Mouse (Mus musculus) limb, embryonic 15.5 days (tissue): ENCODE measurements at regions not wholly inside any gene's neighbourhood (a gene's known extent, or its start where the extent isn't known, plus 50 kb on each side); places are given as distances from the start of the nearest gene placed in this dataset.
"Not testable (repeated sequence)": the region's sequence is repeated elsewhere in the genome, so short reads cannot be mapped to it uniquely, and the experiment has no call there.

Source experiments
- ATAC-seq: fragments of 200-750 bp; cut with Nextera tagmentation; 2 replicates; pipeline ENCODE4 v1.8.0; 2017; ENCODE audit warnings: low read depth, moderate TSS enrichment; ENCODE audit not compliant: insufficient number of reproducible peaks, low FRiP score, low TSS enrichment
- H3K27ac ChIP-seq: fragments of 300-500 bp; sonication (generic); 2 replicates; pipeline ENCODE4 v1.5.1; 2015; ENCODE audit warnings: moderate library complexity, mild to moderate bottlenecking, inconsistent platforms
- H3K27me3 ChIP-seq: fragments of 300-500 bp; sonication (generic); 2 replicates; pipeline ENCODE4 v1.6.1; 2015; ENCODE audit warnings: inconsistent platforms
- H3K36me3 ChIP-seq: fragments of 300-500 bp; sonication (generic); 2 replicates; pipeline ENCODE4 v1.6.1; 2015; ENCODE audit warnings: inconsistent platforms
- H3K4me1 ChIP-seq: fragments of 300-500 bp; sonication (generic); 2 replicates; pipeline ENCODE4 v1.6.1; 2015; ENCODE audit warnings: inconsistent platforms
- H3K4me2 ChIP-seq: fragments of 300-500 bp; sonication (generic); 2 replicates; pipeline ENCODE4 v1.6.1; 2015; ENCODE audit warnings: mild to moderate bottlenecking, inconsistent platforms
- H3K4me3 ChIP-seq: fragments of 300-500 bp; sonication (generic); 2 replicates; pipeline ENCODE4 v1.5.1; 2015; ENCODE audit warnings: mild to moderate bottlenecking, inconsistent platforms
- H3K9ac ChIP-seq: fragments of 300-500 bp; sonication (generic); 2 replicates; pipeline ENCODE4 v1.6.1; 2015; ENCODE audit warnings: inconsistent platforms
- H3K9me3 ChIP-seq: fragments of 300-500 bp; sonication (generic); 2 replicates; pipeline ENCODE4 v1.6.1; 2016; ENCODE audit warnings: inconsistent platforms
- WGBS: fragments of 180-500 bp; shearing (Covaris S2); methylation state at CpG from one replicate; pipeline ENCODE4 v1.1.7; 2015; 5-methylcytosine and 5-hydroxymethylcytosine counted together

- H3K27me3 ChIP-seq = no peaks in the 10 kb centered on the region
- H3K36me3 ChIP-seq = no peaks in the 10 kb centered on the region
- H3K27ac ChIP-seq = no peak overlapping the region
- no peak overlapping the region for H3K4me3 ChIP-seq
- no peak overlapping the region for H3K4me2 ChIP-seq
- no peaks in the 10 kb centered on the region for H3K4me1 ChIP-seq
- no peak for ATAC-seq
- H3K9me3 ChIP-seq = no peaks in the 10 kb centered on the region; the same call in 1 of the 2 replicates
- 47% methylated on average over 4 of the region's 4 CpGs for WGBS
- no peak overlapping the region for H3K9ac ChIP-seq
These were observed 70.1 kb upstream of the Olfr1507 start for GRCm38 (mm10) chr14:52565606-52566005.

GRCm38 (mm10) chr14:52556340-52556739, 60.8 kb upstream of the Olfr1507 start:
- 91% methylated on average over 13 of the region's 13 CpGs for WGBS
- H3K9ac ChIP-seq, H3K4me2 ChIP-seq, H3K27me3 ChIP-seq, H3K4me3 ChIP-seq, H3K36me3 ChIP-seq, H3K9me3 ChIP-seq, H3K27ac ChIP-seq, H3K4me1 ChIP-seq, ATAC-seq: not testable (repeated sequence)

DNA sequence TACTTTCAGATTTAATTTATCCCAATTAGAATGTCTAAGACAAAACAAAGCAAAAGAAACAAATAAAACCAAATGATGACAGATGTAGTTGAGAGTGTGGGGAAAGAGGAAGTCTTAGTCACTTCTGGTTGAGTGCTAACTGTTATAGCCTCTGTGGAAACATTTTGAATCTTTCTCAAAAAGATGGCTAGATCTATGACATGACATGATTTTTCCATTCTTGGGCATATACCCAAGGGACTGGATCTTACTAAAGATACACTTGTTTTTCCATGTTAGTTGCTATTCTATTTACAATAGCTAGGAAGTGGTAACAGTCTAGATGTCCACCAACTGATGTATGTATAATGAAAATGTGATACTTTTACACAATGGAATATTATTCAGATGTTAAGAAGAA, 57.9 kb upstream of the Olfr1507 start:
- no peak for ATAC-seq
- Histone ChIP-seq H3K9me3 (no peaks in the 10 kb centered on the region), H3K27me3 (no peaks in the 10 kb centered on the region)

DNA sequence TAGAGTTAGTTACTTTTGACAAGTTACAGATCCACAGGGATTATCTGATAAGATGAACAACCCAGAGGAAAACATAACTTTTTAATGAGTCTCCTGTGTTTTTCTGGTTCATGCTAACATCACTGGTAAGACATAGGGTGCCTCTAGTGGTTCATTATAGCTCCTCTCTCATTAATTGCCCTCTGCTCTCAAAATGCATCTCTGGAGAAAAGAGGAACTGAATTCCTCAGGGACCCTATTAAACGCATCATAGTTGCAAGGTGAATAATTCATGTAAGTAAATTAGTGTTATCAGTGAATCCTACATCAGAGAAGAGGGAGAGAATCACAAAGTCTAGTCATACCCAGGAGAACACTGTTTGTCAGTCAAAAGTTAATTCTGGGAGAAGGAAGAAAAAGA, 52.4 kb upstream of the Olfr1507 start:
- ATAC-seq = no peak
- no peaks in the 10 kb centered on the region for H3K36me3 ChIP-seq
- no peak overlapping the region for H3K27ac ChIP-seq
- H3K9me3 ChIP-seq = no peaks in the 10 kb centered on the region
- no peak overlapping the region for H3K4me2 ChIP-seq
- WGBS = 57% methylated on average over 1 of the region's 1 CpGs
- no peak overlapping the region for H3K9ac ChIP-seq
- no peak overlapping the region for H3K4me3 ChIP-seq
- H3K4me1 ChIP-seq = no peaks in the 10 kb centered on the region
- H3K27me3 ChIP-seq = no peaks in the 10 kb centered on the region

More for the DNA sequence above, 57.9 kb upstream of the Olfr1507 start:
- Histone ChIP-seq H3K4me2 (no peak overlapping the region), H3K9ac (no peak overlapping the region), H3K4me3 (no peak overlapping the region), H3K4me1 (no peaks in the 10 kb centered on the region), H3K36me3 (no peaks in the 10 kb centered on the region), H3K27ac (no peak overlapping the region)
